Mouse (Mus musculus) small intestine, adult 2 months (tissue): ENCODE measurements around the gene Tasp1. TPM values are rescaled to one million over a fixed set of nuclear protein-coding genes. Genes with fewer than 3 reads are reported as not detected.
A peak's percentile ranks its signal among the peaks of the same experiment; 100 is the strongest.

Experiments
- H3K27ac ChIP-seq: fragments of 200-500 bp; 2 replicates; pipeline ENCODE4 v1.5.1; 2012; ENCODE audit warnings: low read depth, low read length, control low read depth, inconsistent platforms; ENCODE audit not compliant: insufficient read depth
- H3K27me3 ChIP-seq: fragments of 200-500 bp; 2 replicates; pipeline ENCODE4 v1.6.1; 2012; ENCODE audit warnings: mild to moderate bottlenecking, moderate library complexity, low read length, inconsistent platforms; ENCODE audit not compliant: control insufficient read depth, insufficient read depth
- H3K36me3 ChIP-seq: fragments of 200-500 bp; 2 replicates; pipeline ENCODE4 v1.6.1; 2012; ENCODE audit warnings: mild to moderate bottlenecking, low read length, control low read depth, inconsistent platforms; ENCODE audit not compliant: control insufficient read depth, insufficient read depth
- H3K4me1 ChIP-seq: fragments of 200-500 bp; 2 replicates; pipeline ENCODE4 v1.6.1; 2012; ENCODE audit warnings: low read length, inconsistent platforms, mixed read lengths; ENCODE audit not compliant: control insufficient read depth, insufficient read depth, insufficient read length
- H3K4me3 ChIP-seq: fragments of 200-500 bp; 2 replicates; pipeline ENCODE4 v1.5.1; 2012; ENCODE audit warnings: low read depth, mild to moderate bottlenecking, control low read depth, inconsistent platforms, low read length, moderate library complexity
- CTCF ChIP-seq: fragments of 200-500 bp; IDR thresholded peaks from 2 replicates; pipeline ENCODE4 v1.5.1; 2012; ENCODE audit warnings: low read depth, mild to moderate bottlenecking, control low read depth, inconsistent platforms, low read length, moderate library complexity, mixed read lengths; ENCODE audit not compliant: insufficient replicate concordance, insufficient read length; ENCODE audit errors: extremely low read depth
- POLR2A ChIP-seq: fragments of 200-500 bp; IDR thresholded peaks from 2 replicates; pipeline ENCODE4 v1.6.1; 2012; ENCODE audit warnings: low read depth, mild to moderate bottlenecking, control low read depth, inconsistent platforms, low read length, moderate library complexity
- WGBS: fragments of 180-500 bp; shearing (Covaris S2); methylation state at CpG from one replicate; pipeline ENCODE4 v1.1.7; 2018; 5-methylcytosine and 5-hydroxymethylcytosine counted together
- polyA plus RNA-seq: library from polyadenylated mRNA; depleted of rRNA; stranded (reverse); fragments of >200 nt; gene quantifications from 2 replicates; pipeline ENCODE4 v1.2.3, GENCODE M21; 2012; rRNA removed

Tasp1 gene
- 0.72 TPM in 2 replicates for polyA plus RNA-seq

DNA sequence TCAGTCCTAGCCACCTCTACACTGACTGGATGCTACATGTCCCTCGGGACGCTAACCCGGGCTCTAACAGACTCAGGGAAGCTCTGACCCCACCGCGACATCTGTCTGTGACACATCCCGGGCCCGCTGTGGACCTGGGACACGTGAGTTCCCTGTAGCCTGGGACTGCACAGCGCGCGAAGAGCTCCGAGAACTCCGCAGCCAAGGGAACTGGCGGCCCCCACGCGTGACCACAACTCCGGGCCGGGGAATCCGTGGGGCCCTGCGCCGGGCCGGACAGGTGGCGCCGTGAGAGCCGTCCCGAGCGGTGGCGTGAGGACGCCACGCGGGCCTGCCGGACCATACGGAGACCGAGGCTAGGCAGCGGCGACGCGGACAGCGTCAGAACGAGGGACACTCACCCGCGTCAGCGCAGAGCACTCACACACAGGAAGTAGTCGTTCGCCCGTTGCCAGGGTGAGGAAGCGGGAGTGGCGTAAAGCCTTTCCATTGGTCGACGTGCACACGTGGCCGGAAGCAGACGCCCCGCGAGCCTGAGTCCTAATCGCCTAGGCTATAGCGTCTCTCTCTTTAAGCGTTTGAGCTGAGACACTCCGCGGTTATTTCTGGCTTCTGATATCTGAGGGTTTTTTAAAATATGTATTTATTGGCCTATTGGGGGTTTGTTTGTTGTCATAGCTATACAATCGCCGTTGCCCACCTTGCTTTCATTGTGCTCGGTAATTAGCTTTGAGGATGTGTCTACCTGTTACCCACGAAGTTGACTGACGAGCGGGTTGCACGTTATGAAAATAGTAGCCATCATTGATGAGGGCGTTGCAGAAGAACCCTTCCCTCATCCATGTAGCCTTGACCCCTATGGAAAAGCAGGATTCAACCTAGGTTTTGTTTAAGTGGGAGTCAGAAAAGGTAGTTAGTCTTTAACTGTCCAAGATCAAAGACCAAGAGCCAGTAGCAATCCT is at the start of gene Tasp1:
TSS of gene Tasp1 (minus strand) at position 453 of the 962 bp plus-strand sequence.
- TF ChIP-seq CTCF (no peak), POLR2A (no peak)
- WGBS: under 1% methylated on average over 68 of the region's 68 CpGs
- no peaks in the 10 kb centered on the region; the same call in 1 of the 2 replicates for H3K27me3 ChIP-seq
- H3K36me3 ChIP-seq: no peaks in the 10 kb centered on the region
- H3K4me3 ChIP-seq: peak within 1 kb of the TSS; percentile 77
- H3K27ac ChIP-seq: peak within 1 kb of the TSS; percentile 60
- H3K4me1 ChIP-seq: peaks cover 2% of the 10 kb centered on the region; the same call in 1 of the 2 replicates

DNA sequence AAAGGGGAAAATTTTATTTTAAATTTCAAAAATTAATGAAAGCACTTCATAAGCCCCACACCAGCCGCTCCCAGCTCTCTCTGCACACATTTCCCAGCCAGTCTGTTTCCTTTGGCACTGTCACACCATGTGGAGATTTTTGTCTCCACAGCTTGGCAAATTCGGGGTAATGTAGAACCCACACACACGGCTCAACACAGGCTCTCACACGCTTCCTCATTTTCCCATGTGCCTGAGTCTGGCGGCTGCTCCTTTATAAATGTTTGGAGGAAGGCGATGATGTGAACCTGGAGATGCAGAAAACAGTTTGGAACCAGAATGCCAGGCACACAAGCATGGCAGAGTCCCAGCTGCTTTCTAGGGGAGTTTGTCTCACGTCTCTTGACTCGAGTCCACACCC is 47.2 kb upstream of the Tasp1 start:
- Histone ChIP-seq H3K27me3 (no peaks in the 10 kb centered on the region), H3K4me3 (no peak overlapping the region), H3K4me1 (no peaks in the 10 kb centered on the region), H3K27ac (no peak overlapping the region), H3K36me3 (no peaks in the 10 kb centered on the region)
- TF ChIP-seq CTCF (no peak), POLR2A (no peak)
- WGBS: 84% methylated on average over 8 of the region's 8 CpGs

DNA sequence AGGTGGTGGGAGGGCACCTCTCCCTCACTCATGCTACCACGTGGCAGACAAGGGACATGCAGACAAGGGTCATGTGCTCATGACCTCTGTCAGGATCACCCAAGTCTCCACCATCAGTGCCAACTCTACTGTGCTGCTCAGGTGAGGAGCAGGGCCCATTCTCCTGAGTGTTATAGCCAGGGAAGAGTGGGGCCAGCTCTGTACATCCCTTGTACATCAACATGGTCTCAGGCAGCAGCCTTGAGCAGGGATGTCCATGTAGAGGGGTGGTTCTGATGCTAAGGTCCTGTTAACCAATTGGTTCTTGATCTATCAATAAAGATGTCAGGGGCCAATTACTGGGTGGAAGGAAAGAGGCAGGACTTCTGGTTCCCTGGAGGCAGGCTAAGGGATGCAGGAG is 42.3 kb upstream of the Tasp1 start:
- H3K27me3 ChIP-seq: no peaks in the 10 kb centered on the region
- H3K27ac ChIP-seq: no peak overlapping the region
- H3K4me1 ChIP-seq: no peaks in the 10 kb centered on the region
- WGBS: 37% methylated on average over 1 of the region's 1 CpGs
- H3K4me3 ChIP-seq: no peak overlapping the region
- H3K36me3 ChIP-seq: no peaks in the 10 kb centered on the region
- no peak for TF ChIP-seq CTCF
- no peak for TF ChIP-seq POLR2A

DNA sequence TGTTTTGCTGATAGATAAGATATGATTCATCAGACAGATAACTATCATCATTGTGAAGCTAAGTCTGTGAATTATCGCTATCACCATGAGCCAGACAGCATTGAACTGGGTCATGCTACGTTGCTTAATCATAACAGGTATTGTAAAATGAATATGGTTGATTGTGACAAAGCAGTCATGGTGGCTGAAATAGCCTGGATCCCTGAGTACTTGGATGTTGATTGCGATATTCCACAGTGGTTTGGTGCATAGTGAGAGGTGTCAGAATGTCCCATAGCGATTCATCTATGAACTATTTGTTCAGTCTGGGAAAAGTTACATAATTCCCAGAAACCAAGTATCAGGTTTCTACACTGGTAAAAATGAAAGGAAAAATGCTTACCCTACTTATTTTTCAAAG is 41.0 kb upstream of the Tasp1 start:
- Histone ChIP-seq H3K4me3 (no peak overlapping the region), H3K27me3 (no peaks in the 10 kb centered on the region), H3K36me3 (no peaks in the 10 kb centered on the region), H3K4me1 (no peaks in the 10 kb centered on the region), H3K27ac (no peak overlapping the region)
- TF ChIP-seq POLR2A (no peak), CTCF (no peak)
- 80% methylated on average over 4 of the region's 4 CpGs for WGBS

DNA sequence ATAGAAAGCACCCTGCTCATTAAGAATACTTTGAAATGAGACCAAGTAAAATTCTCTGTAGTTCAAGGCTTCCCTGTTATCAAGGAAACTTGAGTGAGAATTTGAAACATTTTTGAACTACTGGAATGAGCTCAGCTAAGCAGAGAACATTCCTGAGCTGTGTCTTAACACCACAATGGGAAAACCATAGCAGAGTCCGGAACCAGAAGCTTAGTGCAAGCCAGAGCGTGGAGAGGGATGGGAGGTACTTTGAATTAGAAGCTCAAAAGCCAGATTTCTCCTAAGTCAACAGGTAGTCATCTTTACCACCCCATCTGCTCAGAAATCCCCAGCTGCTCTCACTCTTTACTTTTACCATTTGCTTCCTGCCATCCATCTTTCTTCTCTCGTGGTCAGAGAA is 38.3 kb upstream of the Tasp1 start:
- no peak overlapping the region for H3K4me3 ChIP-seq
- H3K27me3 ChIP-seq: no peaks in the 10 kb centered on the region
- TF ChIP-seq CTCF (no peak), POLR2A (no peak)
- H3K4me1 ChIP-seq: no peaks in the 10 kb centered on the region
- no peak overlapping the region for H3K27ac ChIP-seq
- H3K36me3 ChIP-seq: no peaks in the 10 kb centered on the region
- 68% methylated on average over 3 of the region's 3 CpGs for WGBS

DNA sequence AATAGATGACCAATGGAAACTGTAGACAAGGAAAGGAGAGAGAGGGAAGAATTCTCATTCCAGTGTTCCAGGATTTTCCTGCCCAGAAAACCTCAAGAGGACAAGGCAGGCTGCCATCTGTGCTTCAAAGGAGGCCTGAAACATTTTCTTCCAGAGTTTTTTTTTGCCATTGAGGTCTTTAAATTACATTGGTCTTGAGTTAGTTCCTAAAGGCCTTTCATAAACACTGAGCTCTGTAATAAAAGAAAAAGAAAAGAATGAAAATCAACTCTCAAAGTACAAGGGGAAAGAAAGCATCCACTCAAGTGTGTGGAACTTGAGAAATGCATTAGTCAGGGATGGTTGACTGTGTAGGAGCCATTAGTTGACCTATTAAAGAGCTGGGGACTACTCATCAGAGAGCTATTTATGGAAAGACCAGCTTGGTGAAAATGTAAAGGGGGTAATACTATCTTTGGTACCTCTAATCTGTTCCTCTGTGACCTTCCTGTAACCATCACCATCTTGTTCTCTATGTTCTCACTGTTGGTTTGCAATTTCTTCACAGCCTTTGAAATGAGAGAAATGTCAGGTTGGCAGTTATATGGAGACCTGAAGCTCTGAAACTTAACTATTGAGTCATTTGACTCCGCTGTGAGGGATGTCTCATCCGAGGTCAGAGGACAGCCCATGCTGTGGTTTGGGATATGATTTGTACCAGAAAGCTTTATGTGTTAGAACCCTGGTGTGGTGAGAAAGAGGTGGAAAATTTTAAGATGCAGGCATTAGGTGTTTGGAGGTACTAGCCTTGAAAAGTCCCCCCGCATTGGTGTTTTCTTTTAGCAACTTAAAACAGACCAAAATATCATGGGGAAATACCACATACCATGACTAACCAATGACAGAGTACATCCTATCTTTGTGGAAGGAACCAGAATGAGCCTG is 34.2 kb upstream of the Tasp1 start:
- Histone ChIP-seq H3K4me3 (no peak overlapping the region), H3K27me3 (no peaks in the 10 kb centered on the region), H3K36me3 (no peaks in the 10 kb centered on the region), H3K27ac (no peak overlapping the region), H3K4me1 (no peaks in the 10 kb centered on the region)
- whole genome bisulfite sequencing: 86% methylated on average over 3 of the region's 3 CpGs
- no peak for TF ChIP-seq CTCF
- no peak for TF ChIP-seq POLR2A

DNA sequence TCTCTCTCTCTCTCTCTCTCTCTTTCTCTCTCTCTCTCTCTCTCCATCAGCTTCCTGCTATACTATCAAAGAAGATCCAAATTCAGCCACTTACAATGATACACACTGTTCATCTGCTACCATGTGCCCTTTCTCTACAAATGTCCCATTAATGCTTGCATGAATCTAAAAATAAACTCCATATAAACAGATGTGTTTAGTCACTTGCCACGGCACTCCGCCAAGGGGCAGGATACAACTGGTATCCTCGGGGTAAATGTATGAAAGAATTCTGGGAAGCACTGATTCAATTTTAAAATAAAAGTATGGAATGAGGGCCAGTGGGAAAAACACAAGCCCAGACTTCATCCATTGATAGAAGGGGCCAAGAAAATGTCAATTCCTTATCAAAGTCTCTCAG is 33.4 kb upstream of the Tasp1 start:
- Histone ChIP-seq H3K27me3 (no peaks in the 10 kb centered on the region), H3K4me1 (no peaks in the 10 kb centered on the region), H3K27ac (no peak overlapping the region), H3K36me3 (no peaks in the 10 kb centered on the region), H3K4me3 (no peak overlapping the region)
- TF ChIP-seq POLR2A (no peak), CTCF (no peak)
- 75% methylated on average over 3 of the region's 3 CpGs for WGBS
